Mouse (Mus musculus) kidney, postnatal 0 days (tissue): ENCODE results near the gene Sipa1l1. TPM values are rescaled to one million over a fixed set of nuclear protein-coding genes. Genes with fewer than 3 reads are reported as not detected.

Experiments
- ATAC-seq: fragments of 200-750 bp; cut with Nextera tagmentation; replicated peaks from 2 replicates; pipeline ENCODE4 v1.8.0; 2017; ENCODE audit warnings: low read depth, moderate number of reproducible peaks, moderate TSS enrichment, moderate library complexity; ENCODE audit not compliant: low FRiP score
- DNase-seq: peaks from one replicate; pipeline ENCODE4 v3.0.0-alpha.2; 2016; ENCODE audit warnings: low spot score
- H3K27ac ChIP-seq: fragments of 300-500 bp; sonication (generic); 2 replicates; pipeline ENCODE4 v1.5.1; 2014; ENCODE audit warnings: mild to moderate bottlenecking
- H3K27me3 ChIP-seq: fragments of 300-500 bp; sonication (generic); 2 replicates; pipeline ENCODE4 v1.6.1; 2014; ENCODE audit warnings: low read length, mixed read lengths; ENCODE audit not compliant: insufficient read depth
- H3K36me3 ChIP-seq: fragments of 300-500 bp; sonication (generic); 2 replicates; pipeline ENCODE4 v1.6.1; 2014; ENCODE audit warnings: low read length, mixed read lengths; ENCODE audit not compliant: insufficient read depth
- H3K4me1 ChIP-seq: fragments of 300-500 bp; sonication (generic); replicated peaks from 2 replicates; pipeline ENCODE4 v1.6.1; 2014; ENCODE audit warnings: antibody characterized with exemption, low read length, mixed read lengths; ENCODE audit not compliant: insufficient read depth
- H3K4me2 ChIP-seq: fragments of 300-500 bp; sonication (generic); 2 replicates; pipeline ENCODE4 v1.6.1; 2014; ENCODE audit warnings: mild to moderate bottlenecking, low read length, moderate library complexity, mixed read lengths
- H3K4me3 ChIP-seq: fragments of 300-500 bp; sonication (generic); replicated peaks from 2 replicates; pipeline ENCODE4 v1.5.1; 2014; ENCODE audit warnings: low read depth, low read length
- H3K9ac ChIP-seq: fragments of 300-500 bp; sonication (generic); 2 replicates; pipeline ENCODE4 v1.6.1; 2014; ENCODE audit warnings: low read depth, low read length
- H3K9me3 ChIP-seq: fragments of 300-500 bp; sonication (generic); replicated peaks from 2 replicates; pipeline ENCODE4 v1.6.1; 2016; ENCODE audit warnings: low read length, inconsistent platforms, mixed read lengths
- CTCF ChIP-seq: IDR thresholded peaks from 2 replicates; pipeline ENCODE4 v1.5.1; 2016; ENCODE audit warnings: antibody characterized with exemption, low read depth, mild to moderate bottlenecking, moderate library complexity
- WGBS: fragments of 180-500 bp; shearing (Covaris S2); extraction: QIAGEN DNeasy Blood & Tissue Kit; methylation state at CpG from one replicate; pipeline ENCODE4 v1.1.7; 2014; 5-methylcytosine and 5-hydroxymethylcytosine counted together
- polyA plus RNA-seq: library from polyadenylated mRNA; unstranded; fragments of >200 nt; fragmentation: Nextera tagmentation; extraction: Ambion mirVana; gene quantifications from 2 replicates; pipeline ENCODE4 v1.2.1, GENCODE M21; 2015

Gene Sipa1l1
- 17.3 and 20.4 TPM in 2 replicates for polyA plus RNA-seq

DNA sequence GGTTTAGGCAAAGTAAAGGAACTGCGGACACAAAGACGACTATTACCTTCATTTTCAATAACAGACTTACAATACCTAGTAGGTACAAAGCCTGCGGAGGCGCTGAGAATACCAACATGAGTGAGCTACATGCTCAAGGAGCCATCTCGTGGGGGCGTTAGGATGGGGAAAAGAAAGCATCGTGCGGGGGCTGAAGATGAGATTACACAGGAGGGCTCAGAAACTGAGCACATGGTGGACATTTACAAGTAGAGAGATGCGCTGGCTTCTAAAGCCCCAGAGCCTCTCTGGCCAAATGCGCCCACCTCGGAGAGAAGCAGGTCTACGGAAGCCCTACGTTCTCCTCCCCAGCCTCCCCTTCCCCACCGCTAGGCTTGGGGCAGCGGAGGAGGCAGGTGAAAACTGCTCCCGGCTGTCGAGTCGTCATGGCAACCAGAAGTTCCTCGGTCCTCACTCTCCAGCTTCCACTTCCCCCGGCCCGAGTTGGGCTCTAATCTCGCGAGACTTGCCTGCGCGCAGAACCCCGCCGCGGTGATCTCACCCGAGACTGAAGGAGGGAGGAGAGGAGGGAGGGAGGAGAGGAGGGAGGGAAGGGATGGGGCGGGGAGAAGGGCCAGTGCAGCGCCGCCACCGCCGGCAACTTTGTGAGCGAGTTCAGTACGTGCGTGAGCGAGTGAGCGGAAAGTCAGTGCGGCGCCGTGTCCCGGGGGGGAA lies at the start of gene Sipa1l1:
Sipa1l1 (plus strand) TSS at position 501 of the 714 bp plus-strand sequence.
- H3K27me3 ChIP-seq, result no peaks in the 10 kb centered on the region
- ATAC-seq (peak; percentile 93), DNase-seq (peak; percentile 99)
- peak within 1 kb of the TSS; percentile 87 for H3K4me3 ChIP-seq
- peak within 1 kb of the TSS; percentile 90 for H3K27ac ChIP-seq
- peak within 1 kb of the TSS; percentile 86 for H3K4me2 ChIP-seq
- no peaks in the 10 kb centered on the region for H3K36me3 ChIP-seq
- H3K9ac ChIP-seq, result peak within 1 kb of the TSS; percentile 89
- peaks cover 9% of the 10 kb centered on the region; the same call in 1 of the 2 replicates for H3K4me1 ChIP-seq
- WGBS, result under 1% methylated on average over 38 of the region's 43 CpGs
- no peaks in the 10 kb centered on the region for H3K9me3 ChIP-seq
- no peak; the same call in 1 of the 2 replicates for TF ChIP-seq CTCF

DNA sequence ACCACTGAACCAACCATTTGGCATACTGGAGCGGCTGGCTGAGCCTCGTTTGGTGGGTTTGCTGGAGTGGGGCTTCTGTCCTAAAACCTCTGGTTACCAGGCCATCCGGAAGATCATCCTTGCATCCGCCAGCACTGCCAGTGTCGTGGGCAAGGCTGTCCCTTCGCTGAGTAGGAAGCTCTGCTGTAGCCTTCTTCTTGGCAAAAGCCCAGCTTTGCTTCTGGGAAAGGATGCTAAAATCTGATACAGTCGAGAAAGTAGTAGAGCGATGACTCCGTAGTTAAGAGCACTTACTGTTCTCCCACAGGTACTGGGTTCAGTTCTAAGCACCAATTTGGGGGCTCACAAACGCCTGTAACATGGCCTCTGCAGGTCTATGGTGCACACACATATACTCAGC lies 47.2 kb upstream of the Sipa1l1 start:
- Histone ChIP-seq H3K27me3 (no peaks in the 10 kb centered on the region), H3K4me3 (no peak overlapping the region), H3K4me2 (peak overlapping the region; percentile 38; the same call in 1 of the 2 replicates), H3K4me1 (peaks cover 9% of the 10 kb centered on the region; the same call in 1 of the 2 replicates), H3K9me3 (no peaks in the 10 kb centered on the region), H3K36me3 (no peaks in the 10 kb centered on the region), H3K27ac (peak overlapping the region; percentile 39; the same call in 1 of the 2 replicates), H3K9ac (no peak overlapping the region)
- peak; percentile 19 for DNase-seq
- TF ChIP-seq CTCF, result no peak
- ATAC-seq, result no peak
- WGBS, result 63% methylated on average over 10 of the region's 10 CpGs

GRCm38 (mm10) chr12:82122450-82123249 lies 46.5 kb upstream of the Sipa1l1 start:
- peak overlapping the region; percentile 39 for H3K27ac ChIP-seq

DNA sequence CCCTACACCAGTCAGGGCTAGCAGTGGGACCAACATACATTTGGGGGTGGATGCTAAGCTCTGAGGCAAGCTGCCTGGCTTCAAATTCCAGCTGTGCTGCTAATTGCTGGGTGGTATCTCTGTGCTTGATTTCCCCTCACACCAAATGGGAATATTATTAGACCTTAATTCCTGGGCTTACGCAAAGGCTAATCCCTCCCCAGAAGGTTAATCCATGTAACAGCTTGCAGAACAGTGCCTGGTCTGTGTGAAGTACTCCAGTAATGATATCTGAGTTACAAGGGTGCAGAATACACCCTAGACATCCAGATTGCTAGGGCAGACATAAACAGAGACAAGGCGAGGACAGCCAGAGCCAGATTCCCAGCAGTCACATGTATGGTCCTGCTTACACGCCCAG lies 42.3 kb upstream of the Sipa1l1 start:
- H3K4me1 ChIP-seq, result peaks cover 6% of the 10 kb centered on the region; the same call in 1 of the 2 replicates
- H3K27ac ChIP-seq, result no peak overlapping the region
- WGBS, result 79% methylated on average over 3 of the region's 3 CpGs
- H3K4me2 ChIP-seq, result no peak overlapping the region
- no peak overlapping the region for H3K9ac ChIP-seq
- DNase-seq (no peak), ATAC-seq (no peak)
- H3K27me3 ChIP-seq, result no peaks in the 10 kb centered on the region
- H3K4me3 ChIP-seq, result no peak overlapping the region
- no peaks in the 10 kb centered on the region for H3K36me3 ChIP-seq
- TF ChIP-seq CTCF, result no peak
- no peaks in the 10 kb centered on the region for H3K9me3 ChIP-seq

More at GRCm38 (mm10) chr12:82122450-82123249, 46.5 kb upstream of the Sipa1l1 start:
- Histone ChIP-seq H3K27me3 (no peaks in the 10 kb centered on the region), H3K4me2 (peak overlapping the region; percentile 38), H3K4me3 (0 out of 2 replicates have a peak overlapping the region, but pooled peaks have one; percentile 5), H3K36me3 (no peaks in the 10 kb centered on the region), H3K9me3 (no peaks in the 10 kb centered on the region), H3K9ac (0 out of 2 replicates have a peak overlapping the region, but pooled peaks have one; percentile 23), H3K4me1 (peaks cover 9% of the 10 kb centered on the region; the same call in 1 of the 2 replicates)
- WGBS, result 8% methylated on average over 22 of the region's 22 CpGs
- no peak for ATAC-seq
- peak; percentile 83 for DNase-seq
- TF ChIP-seq CTCF, result no peak

DNA sequence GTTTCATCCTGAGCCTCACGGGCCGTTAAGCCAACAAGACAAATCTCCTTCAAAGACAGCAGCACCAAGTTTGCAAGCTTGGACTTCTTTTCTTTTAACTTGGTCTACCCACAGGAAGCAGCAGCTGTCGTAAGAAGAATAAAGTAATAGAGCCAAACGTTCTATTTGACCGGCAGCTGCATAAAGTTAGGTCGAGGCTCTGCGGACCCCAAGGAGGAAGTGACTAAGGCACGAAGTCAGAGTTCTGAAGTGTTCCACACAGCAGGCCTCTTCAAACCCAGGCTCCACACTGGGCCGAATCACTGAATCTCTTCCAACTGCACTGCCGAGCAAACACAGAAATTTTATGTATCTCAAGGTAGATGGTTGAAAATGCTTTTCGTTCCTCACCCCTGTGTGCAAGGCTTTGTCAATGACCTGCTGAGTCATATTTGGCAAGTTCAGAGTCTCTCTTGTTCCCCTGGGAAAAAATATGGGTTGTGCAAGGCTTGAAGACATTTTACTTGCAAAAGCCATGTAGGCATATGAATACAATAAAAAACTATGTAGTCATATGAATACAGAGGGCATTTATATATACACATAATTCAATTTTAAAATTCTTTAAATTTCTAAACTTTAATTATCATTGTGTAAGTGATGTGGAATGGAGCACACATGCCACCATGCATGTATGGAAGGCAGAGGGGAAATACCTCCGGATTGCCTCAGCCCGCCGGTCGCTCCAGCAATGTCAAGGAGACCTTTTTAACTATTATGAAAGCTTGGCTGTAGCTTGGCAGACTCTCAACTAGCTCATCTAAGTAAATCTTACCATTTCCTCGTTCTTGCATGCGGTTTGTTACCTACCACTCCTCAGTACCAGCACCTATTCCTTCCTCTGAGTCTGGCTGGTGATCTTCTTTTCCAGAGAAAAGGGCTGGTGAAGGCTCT lies 29.6 kb upstream of the Sipa1l1 start:
- H3K27me3 ChIP-seq, result no peaks in the 10 kb centered on the region
- H3K4me3 ChIP-seq, result no peak overlapping the region
- no peak for TF ChIP-seq CTCF
- no peak overlapping the region for H3K27ac ChIP-seq
- no peak for ATAC-seq
- H3K9ac ChIP-seq, result no peak overlapping the region
- DNase-seq, result no peak
- H3K9me3 ChIP-seq, result no peaks in the 10 kb centered on the region
- no peak overlapping the region for H3K4me2 ChIP-seq
- no peaks in the 10 kb centered on the region for H3K36me3 ChIP-seq
- WGBS, result 79% methylated on average over 17 of the region's 17 CpGs
- H3K4me1 ChIP-seq, result no peaks in the 10 kb centered on the region
